Mouse (Mus musculus) MEL (cell line): ENCODE results near the gene 1700122O11Rik. TPM values are rescaled to one million over a fixed set of nuclear protein-coding genes. Genes with fewer than 3 reads are reported as not detected.

Source experiments
- DNase-seq: peaks from one replicate; pipeline ENCODE4 v3.0.0; 2011; ENCODE audit warnings: low read depth, low spot score
- H3K27ac ChIP-seq: 2 replicates; pipeline ENCODE4 v1.5.1; 2012; ENCODE audit warnings: low read depth, mild to moderate bottlenecking, control low read depth, low read length, moderate library complexity; ENCODE audit not compliant: control insufficient read depth
- H3K27me3 ChIP-seq, 2 experiments: fragments of 150-350 bp in 1 of 2; sonication (generic) in 1 of 2; 2 replicates each; pipeline ENCODE4 v1.6.1; 2012; ENCODE audit warnings: low read length in 2 of 2, mild to moderate bottlenecking in 2 of 2, improper control_type of control experiment in 1 of 2, moderate library complexity in 1 of 2; ENCODE audit not compliant: insufficient read depth in 2 of 2, control insufficient read depth in 1 of 2
- H3K36me3 ChIP-seq, 2 experiments: 2 replicates each; pipeline ENCODE4 v1.6.1; 2012 to 2014; ENCODE audit warnings: low read length in 2 of 2, improper control_type of control experiment in 1 of 2, inconsistent platforms in 1 of 2, mild to moderate bottlenecking in 1 of 2; ENCODE audit not compliant: insufficient read depth in 2 of 2, control insufficient read depth in 1 of 2
- H3K4me1 ChIP-seq, 2 experiments: fragments of 150-350 bp in 1 of 2; sonication (generic) in 1 of 2; 2 replicates each; pipeline ENCODE4 v1.6.1; 2012; ENCODE audit warnings: low read length in 2 of 2, improper control_type of control experiment in 1 of 2, mild to moderate bottlenecking in 1 of 2; ENCODE audit not compliant: insufficient read depth in 2 of 2, control insufficient read depth in 1 of 2
- H3K4me3 ChIP-seq, 2 experiments: fragments of 150-350 bp in 1 of 2; sonication (generic) in 1 of 2; 2 replicates each; pipeline ENCODE4 v1.5.1; 2012; ENCODE audit warnings: low read depth in 2 of 2, low read length in 2 of 2, mild to moderate bottlenecking in 2 of 2, moderate library complexity in 2 of 2, control low read depth in 1 of 2, improper control_type of control experiment in 1 of 2; ENCODE audit not compliant: control insufficient read depth in 1 of 2, insufficient read depth in 1 of 2
- H3K79me2 ChIP-seq: 2 replicates; pipeline ENCODE4 v1.6.1; 2012; ENCODE audit warnings: mild to moderate bottlenecking, low read length, moderate library complexity; ENCODE audit not compliant: control insufficient read depth, poor library complexity, insufficient read depth
- H3K9ac ChIP-seq: 2 replicates; pipeline ENCODE4 v1.6.1; 2012; ENCODE audit warnings: low read depth, mild to moderate bottlenecking, control low read depth, low read length, moderate library complexity; ENCODE audit not compliant: control insufficient read depth, poor library complexity, severe bottlenecking
- H3K9me3 ChIP-seq: fragments of 150-350 bp; sonication (generic); replicated peaks from 2 replicates; pipeline ENCODE4 v1.6.1; 2012; ENCODE audit warnings: mild to moderate bottlenecking, low read length, improper control_type of control experiment, moderate library complexity; ENCODE audit not compliant: insufficient read depth
- CTCF ChIP-seq, 3 experiments: IDR thresholded peaks in 2 of 3; conservative IDR thresholded peaks in 1 of 3; 2 replicates each; pipeline ENCODE4 v1.5.1; 2011 to 2012; ENCODE audit warnings: low read length in 3 of 3, low read depth in 2 of 3, mild to moderate bottlenecking in 2 of 3, improper control_type of control experiment in 1 of 3, inconsistent platforms in 1 of 3, mixed read lengths in 1 of 3, moderate library complexity in 1 of 3; ENCODE audit not compliant: control insufficient read depth in 1 of 3, insufficient read depth in 1 of 3, poor library complexity in 1 of 3, severe bottlenecking in 1 of 3
- EP300 ChIP-seq, 2 experiments: IDR thresholded peaks; 2 replicates each; pipeline ENCODE4 v1.6.1; 2011; ENCODE audit warnings: improper control_type of control experiment in 2 of 2, low read length in 2 of 2, low read depth in 1 of 2, mild to moderate bottlenecking in 1 of 2
- GABPA ChIP-seq: IDR thresholded peaks from 2 replicates; pipeline ENCODE4 v1.6.1; 2012; ENCODE audit warnings: low read depth, mild to moderate bottlenecking, inconsistent platforms, low read length, improper control_type of control experiment, moderate library complexity
- HCFC1 ChIP-seq: IDR thresholded peaks from 2 replicates; pipeline ENCODE4 v1.6.1; 2012; ENCODE audit warnings: low read depth, mild to moderate bottlenecking, inconsistent platforms, low read length, improper control_type of control experiment, moderate library complexity
- MAFK ChIP-seq: IDR thresholded peaks from 2 replicates; pipeline ENCODE4 v1.6.1; 2011; ENCODE audit warnings: low read depth, mild to moderate bottlenecking, low read length, improper control_type of control experiment, borderline replicate concordance
- MEF2A ChIP-seq: IDR thresholded peaks from 2 replicates; pipeline ENCODE4 v1.6.1; 2014; ENCODE audit warnings: low read depth, mild to moderate bottlenecking, inconsistent platforms, low read length, improper control_type of control experiment; ENCODE audit not compliant: poor library complexity, insufficient replicate concordance, severe bottlenecking; ENCODE audit errors: extremely low read depth
- MXI1 ChIP-seq: IDR thresholded peaks from 2 replicates; pipeline ENCODE4 v1.6.1; 2011; ENCODE audit warnings: mild to moderate bottlenecking, low read depth, low read length, improper control_type of control experiment
- NELFE ChIP-seq: IDR thresholded peaks from 2 replicates; pipeline ENCODE4 v1.6.1; 2011; ENCODE audit warnings: low read depth, low read length, improper control_type of control experiment
- NRF1 ChIP-seq: IDR thresholded peaks from 2 replicates; pipeline ENCODE4 v1.6.1; 2014; ENCODE audit warnings: low read depth, mild to moderate bottlenecking, inconsistent platforms, low read length, improper control_type of control experiment, moderate library complexity; ENCODE audit not compliant: poor library complexity, insufficient read depth, severe bottlenecking
- POLR2AphosphoS2 ChIP-seq: IDR thresholded peaks from 2 replicates; pipeline ENCODE4 v1.6.1; 2011; ENCODE audit warnings: low read length, improper control_type of control experiment
- RAD21 ChIP-seq: IDR thresholded peaks from 2 replicates; pipeline ENCODE4 v1.6.1; 2011; ENCODE audit warnings: mild to moderate bottlenecking, low read depth, low read length, improper control_type of control experiment
- TAL1 ChIP-seq: IDR thresholded peaks from 2 replicates; pipeline ENCODE4 v1.6.1; 2012; ENCODE audit warnings: mild to moderate bottlenecking, inconsistent platforms, low read length, moderate library complexity, mixed read lengths
- TCF12 ChIP-seq: IDR thresholded peaks from 2 replicates; pipeline ENCODE4 v1.6.1; 2014; ENCODE audit warnings: low read depth, mild to moderate bottlenecking, inconsistent platforms, low read length, improper control_type of control experiment, moderate library complexity
- UBTF ChIP-seq: IDR thresholded peaks from 2 replicates; pipeline ENCODE4 v1.6.1; 2012; ENCODE audit warnings: low read depth, mild to moderate bottlenecking, inconsistent platforms, low read length, improper control_type of control experiment, moderate library complexity, borderline replicate concordance; ENCODE audit not compliant: insufficient read depth
- USF1 ChIP-seq: IDR thresholded peaks from 2 replicates; pipeline ENCODE4 v1.6.1; 2014; ENCODE audit warnings: low read depth, mild to moderate bottlenecking, inconsistent platforms, low read length, improper control_type of control experiment, moderate library complexity
- USF2 ChIP-seq, 2 experiments: IDR thresholded peaks; 2 replicates each; pipeline ENCODE4 v1.6.1; 2011 to 2012; ENCODE audit warnings: improper control_type of control experiment in 2 of 2, low read length in 2 of 2, borderline replicate concordance in 1 of 2, inconsistent platforms in 1 of 2, low read depth in 1 of 2, mild to moderate bottlenecking in 1 of 2; ENCODE audit not compliant: insufficient read depth in 1 of 2
- ZMIZ1 ChIP-seq: IDR thresholded peaks from 2 replicates; pipeline ENCODE4 v1.6.1; 2012; ENCODE audit warnings: low read depth, mild to moderate bottlenecking, inconsistent platforms, low read length, improper control_type of control experiment, moderate library complexity
- polyA plus RNA-seq, 2 experiments: library from polyadenylated mRNA; stranded (reverse) in 1 of 2; unstranded in 1 of 2; fragments of >175 nt in 1 of 2; fragments of >200 nt in 1 of 2; gene quantifications; 2 replicates each; pipeline versions ENCODE4 v1.2.1 to v1.2.4; 2012; ENCODE audit warnings: low replicate concordance in 2 of 2, low read depth in 1 of 2; ENCODE audit not compliant: insufficient read length in 2 of 2, insufficient read depth in 1 of 2, missing spikeins in 1 of 2
- total RNA-seq: library from RNA; depleted of rRNA; stranded (reverse); fragments of 300-350 nt; gene quantifications from 2 replicates; pipeline ENCODE4 v1.2.3, GENCODE M21; 2012

The 1700122O11Rik gene
- total and polyA plus RNA-seq, 3 experiments: not detected

DNA sequence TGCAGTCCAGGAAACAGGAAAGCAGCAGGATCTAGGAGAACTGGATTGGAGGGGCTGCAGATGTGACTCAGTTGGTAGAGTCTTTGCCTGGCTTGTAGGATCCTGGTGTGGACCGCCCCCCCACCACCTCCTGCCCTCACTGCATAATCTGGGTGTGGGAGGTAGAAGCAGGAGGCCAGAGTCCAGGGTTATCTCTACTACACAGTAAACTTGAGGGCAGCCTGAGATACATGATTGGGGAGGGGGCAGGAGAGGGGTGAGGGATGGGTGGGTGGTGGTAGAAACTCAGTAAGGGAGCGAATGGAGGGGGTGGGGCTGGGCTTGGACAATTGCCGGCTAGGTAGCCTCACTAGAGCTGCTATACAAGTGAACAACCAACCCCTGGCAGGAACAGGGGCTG, 38.3 kb downstream of the 1700122O11Rik start:
- Histone ChIP-seq H3K9ac (no peak overlapping the region), H3K9me3 (no peaks in the 10 kb centered on the region), H3K4me3 (no peak overlapping the region), H3K79me2 (no peaks in the 10 kb centered on the region), H3K27ac (no peak overlapping the region), H3K4me1 (peaks cover 2 to 14% of the 10 kb centered on the region in 2 experiments; a peak in 3 of 4 replicates), H3K27me3 (no peaks in the 10 kb centered on the region), H3K36me3 (peaks cover 0 to 7% of the 10 kb centered on the region in 2 experiments; a peak in 1 of 4 replicates)
- peak; percentile 26 for DNase-seq
- TF ChIP-seq MAFK: no peak
- peak in 1 of 2 experiments; percentile 36; a peak in 1 of 4 replicates for TF ChIP-seq EP300 (IDR thresholded peaks at IDR 0.05; ENCODE audit: low read depth in 1 of 2, low read length in 2 of 2)
- peak; percentile 58 for TF ChIP-seq TCF12

- Histone ChIP-seq H3K27me3 (no peaks in the 10 kb centered on the region), H3K27ac (no peak overlapping the region), H3K9me3 (no peaks in the 10 kb centered on the region)
- no peak for TF ChIP-seq NELFE
- TF ChIP-seq POLR2AphosphoS2: no peak
- TF ChIP-seq NRF1: no peak
- TF ChIP-seq MEF2A: no peak
- TF ChIP-seq RAD21: no peak
- no peak for TF ChIP-seq USF2 (IDR thresholded peaks at IDR 0.05; ENCODE audit: borderline replicate concordance in 1 of 2, insufficient read depth in 1 of 2, low read depth in 1 of 2, low read length in 2 of 2)
- no peak for TF ChIP-seq MXI1
- TF ChIP-seq ZMIZ1: no peak
- no peak for TF ChIP-seq GABPA
- TF ChIP-seq TAL1: no peak
- TF ChIP-seq HCFC1: no peak
- TF ChIP-seq UBTF: no peak
- TF ChIP-seq CTCF (IDR thresholded peaks at IDR 0.05 in 2 of 3, conservative IDR thresholded peaks at IDR 0.05 in 1 of 3; ENCODE audit: control insufficient read depth in 1 of 3, insufficient read depth in 1 of 3, low read depth in 2 of 3, low read length in 3 of 3, poor library complexity in 1 of 3, severe bottlenecking in 1 of 3): no peak
- TF ChIP-seq USF1: no peak
- TF ChIP-seq, all 39 proteins: peak for 0
- Histone ChIP-seq H3K9ac (no peak overlapping the region), H3K36me3 (peaks cover 0 to 6% of the 10 kb centered on the region in 2 experiments; a peak in 1 of 4 replicates), H3K79me2 (no peaks in the 10 kb centered on the region), H3K4me1 (peaks cover 2 to 10% of the 10 kb centered on the region in 2 experiments; a peak in 2 of 4 replicates), H3K4me3 (no peak overlapping the region)
- DNase-seq: no peak
Measured at GRCm38 (mm10) chr17:47999403-47999802, 38.7 kb downstream of the 1700122O11Rik start.
